Mouse (Mus musculus): ENCODE measurements around the gene Dmac2. TPM values are rescaled to one million over a fixed set of nuclear protein-coding genes. Genes with fewer than 3 reads are reported as not detected.
"Not testable (repeated sequence)": the region's sequence is repeated elsewhere in the genome, so short reads cannot be mapped to it uniquely, and the experiment has no call there.

The Dmac2 gene
- 29.9 and 36.0 TPM in 2 replicates for polyA plus RNA-seq (2014; fragmentation: Nextera tagmentation; extraction: Ambion mirVana)

- peaks cover 18% of the 10 kb centered on the region for H3K36me3 ChIP-seq (ENCODE audit: control insufficient read depth, insufficient read depth, low read length)
- H3K9ac ChIP-seq (ENCODE audit: low read length), result peak within 1 kb of the TSS; percentile 51
- peak within 1 kb of the TSS; percentile 66 for H3K4me2 ChIP-seq (ENCODE audit: low read length)
- DNase-seq (ENCODE audit: low spot score) (peak; percentile 96), ATAC-seq (peak; percentile 94)
- WGBS, result 1% methylated on average over 53 of the region's 53 CpGs
- H3K4me1 ChIP-seq (ENCODE audit: control insufficient read depth, insufficient read depth, low read length), result no peaks in the 10 kb centered on the region; the same call in 1 of the 2 replicates
- H3K4me3 ChIP-seq (ENCODE audit: low read depth, low read length), result peak within 1 kb of the TSS; percentile 52
- no peak within 1 kb of the TSS for H3K27ac ChIP-seq (ENCODE audit: low read depth, low read length)
- H3K9me3 ChIP-seq (replicated peaks; ENCODE audit: control insufficient read depth, low read length), result no peaks in the 10 kb centered on the region
- no peaks in the 10 kb centered on the region for H3K27me3 ChIP-seq (replicated peaks; ENCODE audit: control insufficient read depth, insufficient read depth, low read length)
These were observed at the start of gene Dmac2 for GRCm38 (mm10) chr7:25618865-25619721. Gene Dmac2, plus strand, starts transcription at chr7:25619414.

GRCm38 (mm10) chr7:25573806-25574205, 45.4 kb upstream of the Dmac2 start:
- not testable (repeated sequence) for H3K27me3 ChIP-seq (replicated peaks; ENCODE audit: control insufficient read depth, insufficient read depth, low read length); DNase-seq (ENCODE audit: low spot score); H3K9ac ChIP-seq (ENCODE audit: low read length); H3K27ac ChIP-seq (ENCODE audit: low read depth, low read length); H3K4me2 ChIP-seq (ENCODE audit: low read length); H3K4me1 ChIP-seq (ENCODE audit: control insufficient read depth, insufficient read depth, low read length); H3K36me3 ChIP-seq (ENCODE audit: control insufficient read depth, insufficient read depth, low read length); ATAC-seq; H3K9me3 ChIP-seq (replicated peaks; ENCODE audit: control insufficient read depth, low read length); H3K4me3 ChIP-seq (ENCODE audit: low read depth, low read length)
- WGBS, result 80% methylated on average over 5 of the region's 5 CpGs

GRCm38 (mm10) chr7:25575105-25575504, 44.1 kb upstream of the Dmac2 start:
- Histone ChIP-seq H3K9ac (ENCODE audit: low read length) (no peak overlapping the region), H3K27ac (ENCODE audit: low read depth, low read length) (no peak overlapping the region), H3K4me3 (ENCODE audit: low read depth, low read length) (no peak overlapping the region), H3K4me1 (ENCODE audit: control insufficient read depth, insufficient read depth, low read length) (no peaks in the 10 kb centered on the region), H3K27me3 (replicated peaks; ENCODE audit: control insufficient read depth, insufficient read depth, low read length) (no peaks in the 10 kb centered on the region), H3K9me3 (replicated peaks; ENCODE audit: control insufficient read depth, low read length) (no peaks in the 10 kb centered on the region), H3K36me3 (ENCODE audit: control insufficient read depth, insufficient read depth, low read length) (no peaks in the 10 kb centered on the region), H3K4me2 (ENCODE audit: low read length) (no peak overlapping the region)
- ATAC-seq (no peak), DNase-seq (ENCODE audit: low spot score) (no peak)
- 88% methylated on average over 5 of the region's 5 CpGs for WGBS

GRCm38 (mm10) chr7:25575870-25576269, 43.3 kb upstream of the Dmac2 start:
- Histone ChIP-seq H3K4me3 (ENCODE audit: low read depth, low read length) (no peak overlapping the region), H3K4me2 (ENCODE audit: low read length) (no peak overlapping the region), H3K27me3 (replicated peaks; ENCODE audit: control insufficient read depth, insufficient read depth, low read length) (no peaks in the 10 kb centered on the region), H3K9ac (ENCODE audit: low read length) (no peak overlapping the region), H3K27ac (ENCODE audit: low read depth, low read length) (no peak overlapping the region), H3K36me3 (ENCODE audit: control insufficient read depth, insufficient read depth, low read length) (no peaks in the 10 kb centered on the region), H3K4me1 (ENCODE audit: control insufficient read depth, insufficient read depth, low read length) (no peaks in the 10 kb centered on the region), H3K9me3 (replicated peaks; ENCODE audit: control insufficient read depth, low read length) (no peaks in the 10 kb centered on the region)
- WGBS, result 18% methylated on average over 8 of the region's 8 CpGs
- no peak for ATAC-seq
- DNase-seq (ENCODE audit: low spot score), result peak; percentile 3

- not testable (repeated sequence) for H3K4me1 ChIP-seq (ENCODE audit: control insufficient read depth, insufficient read depth, low read length); H3K27ac ChIP-seq (ENCODE audit: low read depth, low read length); ATAC-seq; H3K9ac ChIP-seq (ENCODE audit: low read length); H3K4me3 ChIP-seq (ENCODE audit: low read depth, low read length); H3K27me3 ChIP-seq (replicated peaks; ENCODE audit: control insufficient read depth, insufficient read depth, low read length); H3K36me3 ChIP-seq (ENCODE audit: control insufficient read depth, insufficient read depth, low read length); H3K4me2 ChIP-seq (ENCODE audit: low read length); DNase-seq (ENCODE audit: low spot score); H3K9me3 ChIP-seq (replicated peaks; ENCODE audit: control insufficient read depth, low read length)
- 39% methylated on average over 6 of the region's 6 CpGs for WGBS
These were observed 42.9 kb upstream of the Dmac2 start for GRCm38 (mm10) chr7:25576308-25576707.

GRCm38 (mm10) chr7:25576793-25577437, 42.3 kb upstream of the Dmac2 start:
- H3K4me2 ChIP-seq (ENCODE audit: low read length); H3K27ac ChIP-seq (ENCODE audit: low read depth, low read length); H3K9ac ChIP-seq (ENCODE audit: low read length); H3K4me3 ChIP-seq (ENCODE audit: low read depth, low read length); ATAC-seq; DNase-seq (ENCODE audit: low spot score); H3K27me3 ChIP-seq (replicated peaks; ENCODE audit: control insufficient read depth, insufficient read depth, low read length); H3K9me3 ChIP-seq (replicated peaks; ENCODE audit: control insufficient read depth, low read length); H3K4me1 ChIP-seq (ENCODE audit: control insufficient read depth, insufficient read depth, low read length); H3K36me3 ChIP-seq (ENCODE audit: control insufficient read depth, insufficient read depth, low read length): not testable (repeated sequence)
- WGBS, result 79% methylated on average over 12 of the region's 14 CpGs

GRCm38 (mm10) chr7:25579441-25579840, 39.8 kb upstream of the Dmac2 start:
- Histone ChIP-seq H3K4me2 (ENCODE audit: low read length) (no peak overlapping the region), H3K9me3 (replicated peaks; ENCODE audit: control insufficient read depth, low read length) (no peaks in the 10 kb centered on the region), H3K9ac (ENCODE audit: low read length) (no peak overlapping the region), H3K27ac (ENCODE audit: low read depth, low read length) (no peak overlapping the region), H3K36me3 (ENCODE audit: control insufficient read depth, insufficient read depth, low read length) (no peaks in the 10 kb centered on the region), H3K4me1 (ENCODE audit: control insufficient read depth, insufficient read depth, low read length) (no peaks in the 10 kb centered on the region), H3K4me3 (ENCODE audit: low read depth, low read length) (no peak overlapping the region), H3K27me3 (replicated peaks; ENCODE audit: control insufficient read depth, insufficient read depth, low read length) (no peaks in the 10 kb centered on the region)
- ATAC-seq (no peak), DNase-seq (ENCODE audit: low spot score) (no peak)
- 88% methylated on average over 10 of the region's 10 CpGs for WGBS

GRCm38 (mm10) chr7:25582301-25582810, 36.9 kb upstream of the Dmac2 start:
- H3K4me3 ChIP-seq (ENCODE audit: low read depth, low read length), result no peak overlapping the region
- H3K27ac ChIP-seq (ENCODE audit: low read depth, low read length), result no peak overlapping the region
- 90% methylated on average over 15 of the region's 15 CpGs for WGBS
- no peaks in the 10 kb centered on the region for H3K4me1 ChIP-seq (ENCODE audit: control insufficient read depth, insufficient read depth, low read length)
- H3K27me3 ChIP-seq (replicated peaks; ENCODE audit: control insufficient read depth, insufficient read depth, low read length), result no peaks in the 10 kb centered on the region
- no peaks in the 10 kb centered on the region for H3K36me3 ChIP-seq (ENCODE audit: control insufficient read depth, insufficient read depth, low read length)
- no peak for ATAC-seq
- DNase-seq (ENCODE audit: low spot score), result no peak
- no peak overlapping the region for H3K4me2 ChIP-seq (ENCODE audit: low read length)
- no peak overlapping the region for H3K9ac ChIP-seq (ENCODE audit: low read length)
- no peaks in the 10 kb centered on the region for H3K9me3 ChIP-seq (replicated peaks; ENCODE audit: control insufficient read depth, low read length)

- no peak overlapping the region for H3K9ac ChIP-seq (ENCODE audit: low read length)
- H3K27me3 ChIP-seq (replicated peaks; ENCODE audit: control insufficient read depth, insufficient read depth, low read length), result no peaks in the 10 kb centered on the region
- no peak overlapping the region for H3K27ac ChIP-seq (ENCODE audit: low read depth, low read length)
- 84% methylated on average over 5 of the region's 5 CpGs for WGBS
- DNase-seq (ENCODE audit: low spot score) (no peak), ATAC-seq (no peak)
- no peaks in the 10 kb centered on the region for H3K36me3 ChIP-seq (ENCODE audit: control insufficient read depth, insufficient read depth, low read length)
- H3K4me1 ChIP-seq (ENCODE audit: control insufficient read depth, insufficient read depth, low read length), result no peaks in the 10 kb centered on the region
- H3K4me3 ChIP-seq (ENCODE audit: low read depth, low read length), result no peak overlapping the region
- no peaks in the 10 kb centered on the region for H3K9me3 ChIP-seq (replicated peaks; ENCODE audit: control insufficient read depth, low read length)
- H3K4me2 ChIP-seq (ENCODE audit: low read length), result no peak overlapping the region
These were observed 34.6 kb upstream of the Dmac2 start for GRCm38 (mm10) chr7:25584651-25585050.
